Mouse (Mus musculus) forebrain, embryonic 15.5 days (tissue): ENCODE measurements around the gene Cgnl1. TPM values are rescaled to one million over a fixed set of nuclear protein-coding genes. Genes with fewer than 3 reads are reported as not detected.

Experiments
- ATAC-seq: fragments of 200-750 bp; cut with Nextera tagmentation; replicated peaks from 2 replicates; pipeline ENCODE4 v1.8.0; 2017; ENCODE audit warnings: mild to moderate bottlenecking, moderate TSS enrichment, moderate library complexity
- H3K27ac ChIP-seq: fragments of 300-500 bp; sonication (generic); replicated peaks from 2 replicates; pipeline ENCODE4 v1.5.1; 2015; ENCODE audit warnings: mild to moderate bottlenecking, inconsistent platforms
- H3K27me3 ChIP-seq: fragments of 300-500 bp; sonication (generic); 2 replicates; pipeline ENCODE4 v1.6.1; 2015; ENCODE audit warnings: inconsistent platforms
- H3K36me3 ChIP-seq: fragments of 300-500 bp; sonication (generic); 2 replicates; pipeline ENCODE4 v1.6.1; 2015; ENCODE audit warnings: mild to moderate bottlenecking, inconsistent platforms
- H3K4me1 ChIP-seq: fragments of 300-500 bp; sonication (generic); 2 replicates; pipeline ENCODE4 v1.6.1; 2015; ENCODE audit warnings: inconsistent platforms
- H3K4me2 ChIP-seq: fragments of 300-500 bp; sonication (generic); replicated peaks from 2 replicates; pipeline ENCODE4 v1.6.1; 2015; ENCODE audit warnings: mild to moderate bottlenecking, inconsistent platforms
- H3K4me3 ChIP-seq: fragments of 300-500 bp; sonication (generic); 2 replicates; pipeline ENCODE4 v1.5.1; 2015; ENCODE audit warnings: mild to moderate bottlenecking, inconsistent platforms
- H3K9ac ChIP-seq: fragments of 300-500 bp; sonication (generic); replicated peaks from 2 replicates; pipeline ENCODE4 v1.6.1; 2015; ENCODE audit warnings: mild to moderate bottlenecking, inconsistent platforms
- H3K9me3 ChIP-seq: fragments of 300-500 bp; sonication (generic); 2 replicates; pipeline ENCODE4 v1.6.1; 2016; ENCODE audit warnings: inconsistent platforms
- WGBS: fragments of 180-500 bp; shearing (Covaris S2); methylation state at CpG from one replicate; pipeline ENCODE4 v1.1.7; 2015; ENCODE audit warnings: mixed read lengths; 5-methylcytosine and 5-hydroxymethylcytosine counted together
- polyA plus RNA-seq: library from polyadenylated mRNA; unstranded; fragments of >200 nt; fragmentation: Nextera tagmentation; extraction: Ambion mirVana; gene quantifications from 2 replicates; pipeline ENCODE4 v1.2.1, GENCODE M21; 2015

Cgnl1 gene
- polyA plus RNA-seq, 1 experiment from 2014 or later, result 4.0 TPM

- H3K36me3 ChIP-seq, result no peaks in the 10 kb centered on the region
- WGBS, result 87% methylated on average over 1 of the region's 1 CpGs
- no peaks in the 10 kb centered on the region for H3K27me3 ChIP-seq
- no peak overlapping the region for H3K4me3 ChIP-seq
- ATAC-seq, result no peak
- no peak overlapping the region for H3K9ac ChIP-seq
- H3K4me1 ChIP-seq, result no peaks in the 10 kb centered on the region
- H3K4me2 ChIP-seq, result no peak overlapping the region
- no peak overlapping the region for H3K27ac ChIP-seq
- 0 out of 2 replicates have a peak, but pooled peaks cover 5% of the 10 kb centered on the region for H3K9me3 ChIP-seq
These were observed 188.6 kb downstream of the Cgnl1 start for GRCm38 (mm10) chr9:71582771-71583170.

GRCm38 (mm10) chr9:71578896-71579564 lies 192.4 kb downstream of the Cgnl1 start:
- H3K4me2 ChIP-seq, result no peak overlapping the region
- H3K9me3 ChIP-seq, result no peaks in the 10 kb centered on the region
- H3K27ac ChIP-seq, result no peak overlapping the region
- H3K4me3 ChIP-seq, result no peak overlapping the region
- no peak overlapping the region for H3K9ac ChIP-seq
- no peaks in the 10 kb centered on the region for H3K36me3 ChIP-seq
- no peaks in the 10 kb centered on the region for H3K27me3 ChIP-seq
- 68% methylated on average over 7 of the region's 7 CpGs for WGBS
- H3K4me1 ChIP-seq, result no peaks in the 10 kb centered on the region
- no peak for ATAC-seq

Other genes with a start within 250 kb of the Cgnl1 start
- 1.8 and 2.0 TPM in 2 replicates for gene Myzap, start 179.2 kb downstream of the Cgnl1 start, polyA plus RNA-seq